10 mouse cellular contexts compared by ENCODE assay signal in the genomic region with DNA sequence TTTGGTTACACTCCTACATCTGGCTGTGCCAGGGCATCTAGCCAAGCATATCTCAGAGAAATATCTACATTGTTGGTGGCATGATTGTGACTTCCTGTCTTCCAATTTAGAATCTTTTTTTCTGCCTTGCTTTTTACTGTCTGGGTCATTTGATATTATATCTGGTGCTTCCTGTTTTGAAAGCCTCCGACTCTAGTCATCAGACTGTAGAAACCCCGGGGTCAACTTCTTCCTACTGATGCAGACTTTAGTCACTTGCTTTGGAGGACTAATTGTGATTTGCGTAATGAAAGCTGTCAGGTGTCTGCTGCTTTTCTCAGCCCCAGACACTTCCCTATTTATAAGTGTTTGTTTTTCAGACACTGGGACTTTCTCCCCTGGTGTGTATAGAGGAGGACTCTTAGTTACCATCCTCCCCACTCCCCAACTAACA.
DNase-seq lines count a peak whose midpoint lies in the region; ATAC-seq and TF ChIP-seq lines count a peak whose summit lies in the region.
"Had no signal": no experiment of that assay in that cellular context is flagged by ENCODE, and none has a peak within 500 bp of the region (broad histone marks: within the 10 kb centered on the region; RNA-seq: fewer than 3 reads in every experiment).

No protein-coding gene starts in this region.

- TF ChIP-seq POLR2A in MEL (IDR thresholded peaks at IDR 0.05; ENCODE audit: control insufficient read depth in 1 of 2, insufficient read depth in 1 of 2, low read depth in 1 of 2, low read length in 2 of 2, poor library complexity in 1 of 2): no peak

- H3K36me3 ChIP-seq in kidney, embryonic 14.5 days (ENCODE audit: control insufficient read depth, insufficient read depth, low read length): no peaks in the 10 kb centered on the region
- H3K36me3 ChIP-seq in kidney, embryonic 15.5 days: no peaks in the 10 kb centered on the region
- H3K36me3 ChIP-seq in MEL (ENCODE audit: control insufficient read depth in 1 of 2, insufficient read depth in 2 of 2, low read length in 2 of 2): no peaks in the 10 kb centered on the region
- no peaks in the 10 kb centered on the region for H3K36me3 ChIP-seq in kidney, postnatal 0 days (ENCODE audit: insufficient read depth, low read length)
- no peaks in the 10 kb centered on the region for H3K36me3 ChIP-seq in forebrain, embryonic 15.5 days
- H3K36me3 ChIP-seq: hindbrain, embryonic 15.5 days had no signal

- no peak overlapping the region for H3K4me3 ChIP-seq in kidney, embryonic 14.5 days (ENCODE audit: low read length)
- no peak overlapping the region for H3K4me3 ChIP-seq in kidney, embryonic 15.5 days (replicated peaks)
- H3K4me3 ChIP-seq in MEL (ENCODE audit: control insufficient read depth in 1 of 2, insufficient read depth in 1 of 2, low read depth in 2 of 2, low read length in 2 of 2): no peak overlapping the region
- no peak overlapping the region for H3K4me3 ChIP-seq in kidney, postnatal 0 days (replicated peaks; ENCODE audit: low read depth, low read length)
- H3K4me3 ChIP-seq in forebrain, embryonic 15.5 days: no peak overlapping the region
- H3K4me3 ChIP-seq: hindbrain, embryonic 15.5 days had no signal

- no peak for TF ChIP-seq CTCF in MEL (IDR thresholded peaks at IDR 0.05 in 2 of 3, conservative IDR thresholded peaks at IDR 0.05 in 1 of 3; ENCODE audit: control insufficient read depth in 1 of 3, insufficient read depth in 1 of 3, low read depth in 2 of 3, low read length in 3 of 3, poor library complexity in 1 of 3, severe bottlenecking in 1 of 3)
- TF ChIP-seq CTCF in kidney, postnatal 0 days (IDR thresholded peaks at IDR 0.05; ENCODE audit: low read depth): no peak

- TF ChIP-seq EP300 in MEL (IDR thresholded peaks at IDR 0.05; ENCODE audit: low read depth in 1 of 2, low read length in 2 of 2): 0 out of 4 replicates have a peak, but pooled peaks of 1 of the 2 experiments have one; percentile 25

- H3K9me3 ChIP-seq in kidney, embryonic 14.5 days (ENCODE audit: control insufficient read depth, low read length): no peaks in the 10 kb centered on the region
- no peaks in the 10 kb centered on the region for H3K9me3 ChIP-seq in kidney, embryonic 15.5 days (replicated peaks)
- H3K9me3 ChIP-seq in MEL (replicated peaks; ENCODE audit: insufficient read depth, low read length): no peaks in the 10 kb centered on the region
- H3K9me3 ChIP-seq in kidney, postnatal 0 days (replicated peaks; ENCODE audit: low read length): no peaks in the 10 kb centered on the region
- H3K9me3 ChIP-seq in forebrain, embryonic 15.5 days: no peaks in the 10 kb centered on the region
- H3K9me3 ChIP-seq: hindbrain, embryonic 15.5 days had no signal

- DNase-seq in MEL (ENCODE audit: low read depth, low spot score): peak; percentile 29
- peak; percentile 66 for DNase-seq in kidney, postnatal 0 days (ENCODE audit: low spot score)
- DNase-seq in thymus, postnatal 14 days: no peak
- no peak for DNase-seq in testis, postnatal 14 days (ENCODE audit: low spot score)

- H3K27me3 ChIP-seq in kidney, embryonic 14.5 days (ENCODE audit: control insufficient read depth, insufficient read depth, low read length): no peaks in the 10 kb centered on the region
- H3K27me3 ChIP-seq in kidney, embryonic 15.5 days: no peaks in the 10 kb centered on the region
- no peaks in the 10 kb centered on the region for H3K27me3 ChIP-seq in MEL (ENCODE audit: control insufficient read depth in 1 of 2, insufficient read depth in 2 of 2, low read length in 2 of 2)
- no peaks in the 10 kb centered on the region for H3K27me3 ChIP-seq in kidney, postnatal 0 days (ENCODE audit: insufficient read depth, low read length)
- H3K27me3 ChIP-seq in forebrain, embryonic 15.5 days: no peaks in the 10 kb centered on the region
- H3K27me3 ChIP-seq: hindbrain, embryonic 15.5 days had no signal

- no peaks in the 10 kb centered on the region for H3K79me2 ChIP-seq in MEL (ENCODE audit: control insufficient read depth, insufficient read depth, low read length, poor library complexity)

- H3K27ac ChIP-seq in kidney, embryonic 14.5 days (ENCODE audit: low read depth, low read length): peak overlapping the region; percentile 7; the same call in 1 of the 2 replicates
- no peak overlapping the region for H3K27ac ChIP-seq in kidney, embryonic 15.5 days
- H3K27ac ChIP-seq in MEL (ENCODE audit: control insufficient read depth, low read depth, low read length): no peak overlapping the region
- no peak overlapping the region for H3K27ac ChIP-seq in kidney, postnatal 0 days
- no peak overlapping the region for H3K27ac ChIP-seq in forebrain, embryonic 15.5 days (replicated peaks)
- H3K27ac ChIP-seq: hindbrain, embryonic 15.5 days had no signal

- H3K4me1 ChIP-seq in kidney, embryonic 14.5 days (ENCODE audit: control insufficient read depth, insufficient read depth, low read length): 0 out of 2 replicates have a peak, but pooled peaks cover 6% of the 10 kb centered on the region
- H3K4me1 ChIP-seq in kidney, embryonic 15.5 days: 0 out of 2 replicates have a peak, but pooled peaks cover 8% of the 10 kb centered on the region
- H3K4me1 ChIP-seq in MEL (ENCODE audit: control insufficient read depth in 1 of 2, insufficient read depth in 2 of 2, low read length in 2 of 2): no peaks in the 10 kb centered on the region
- H3K4me1 ChIP-seq in kidney, postnatal 0 days (replicated peaks; ENCODE audit: insufficient read depth, low read length): peaks cover 7% of the 10 kb centered on the region; the same call in 1 of the 2 replicates
- H3K4me1 ChIP-seq in forebrain, embryonic 15.5 days: no peaks in the 10 kb centered on the region
- H3K4me1 ChIP-seq: hindbrain, embryonic 15.5 days had no signal

- H3K9ac ChIP-seq in kidney, embryonic 14.5 days (ENCODE audit: low read depth, low read length): no peak overlapping the region
- H3K9ac ChIP-seq in kidney, embryonic 15.5 days: no peak overlapping the region
- no peak overlapping the region for H3K9ac ChIP-seq in MEL (ENCODE audit: control insufficient read depth, low read depth, low read length, poor library complexity, severe bottlenecking)
- H3K9ac ChIP-seq in kidney, postnatal 0 days (ENCODE audit: low read depth, low read length): no peak overlapping the region
- no peak overlapping the region for H3K9ac ChIP-seq in forebrain, embryonic 15.5 days (replicated peaks)
- H3K9ac ChIP-seq: hindbrain, embryonic 15.5 days had no signal

- TF ChIP-seq RAD21 in MEL (IDR thresholded peaks at IDR 0.05; ENCODE audit: low read depth, low read length): no peak

- H3K4me2 ChIP-seq in kidney, embryonic 14.5 days (replicated peaks; ENCODE audit: low read depth, low read length): no peak overlapping the region
- no peak overlapping the region for H3K4me2 ChIP-seq in kidney, embryonic 15.5 days
- no peak overlapping the region for H3K4me2 ChIP-seq in kidney, postnatal 0 days (ENCODE audit: low read length)
- no peak overlapping the region for H3K4me2 ChIP-seq in forebrain, embryonic 15.5 days (replicated peaks)
- H3K4me2 ChIP-seq: hindbrain, embryonic 15.5 days; midbrain, embryonic 11.5 days had no signal

- ATAC-seq in kidney, embryonic 14.5 days (ENCODE audit: low FRiP score, low TSS enrichment): 0 out of 2 replicates have a peak, but pooled peaks have one; percentile 11
- no peak for ATAC-seq in kidney, embryonic 15.5 days (replicated peaks; ENCODE audit: low FRiP score)
- no peak for ATAC-seq in kidney, postnatal 0 days (replicated peaks; ENCODE audit: low FRiP score, low read depth)
- ATAC-seq in monocyte, adult 5-6 weeks (replicated peaks; ENCODE audit: insufficient number of reproducible peaks, low FRiP score, low TSS enrichment, poor library complexity, severe bottlenecking): peak; percentile 82
- ATAC-seq in forebrain, embryonic 15.5 days (replicated peaks): no peak

- 24% methylated on average over 3 of the region's 3 CpGs for WGBS in kidney, embryonic 14.5 days
- WGBS in kidney, embryonic 15.5 days: 27% methylated on average over 3 of the region's 3 CpGs
- 25% methylated on average over 3 of the region's 3 CpGs for WGBS in kidney, postnatal 0 days
- 71% methylated on average over 3 of the region's 3 CpGs for WGBS in forebrain, embryonic 15.5 days

TF ChIP-seq in MEL, 35 proteins besides CTCF, POLR2A, EP300 and RAD21:
- TF ChIP-seq ELF1 (IDR thresholded peaks at IDR 0.05; ENCODE audit: low read depth, low read length): no peak
- TF ChIP-seq TBP (IDR thresholded peaks at IDR 0.05; ENCODE audit: low read depth, low read length): no peak
- TF ChIP-seq POLR2AphosphoS5 (IDR thresholded peaks at IDR 0.05; ENCODE audit: borderline replicate concordance, low read depth, low read length): no peak
- no peak for TF ChIP-seq USF2 (IDR thresholded peaks at IDR 0.05; ENCODE audit: borderline replicate concordance in 1 of 2, insufficient read depth in 1 of 2, low read depth in 1 of 2, low read length in 2 of 2)
- TF ChIP-seq ZKSCAN1 (IDR thresholded peaks at IDR 0.05; ENCODE audit: low read depth, low read length): no peak
- TF ChIP-seq MYC (IDR thresholded peaks at IDR 0.05; ENCODE audit: low read depth, low read length): no peak
- TF ChIP-seq MAFK (IDR thresholded peaks at IDR 0.05; ENCODE audit: borderline replicate concordance, low read depth, low read length): no peak
- no peak for TF ChIP-seq USF1 (IDR thresholded peaks at IDR 0.05; ENCODE audit: low read depth, low read length)
- TF ChIP-seq E2F4 (IDR thresholded peaks at IDR 0.05; ENCODE audit: borderline replicate concordance, low read depth, low read length): no peak

Comparison
In these comparisons a context has a peak if more than half of its experiments do, and no peak if none do; other contexts are left out.
1. ATAC-seq: peak in kidney, embryonic 14.5 days (single experiment) and monocyte, adult 5-6 weeks (single experiment); none in kidney, embryonic 15.5 days (single experiment), kidney, postnatal 0 days (single experiment) and forebrain, embryonic 15.5 days (single experiment).
2. DNase-seq: peak in MEL (single experiment) and kidney, postnatal 0 days (single experiment); none in thymus, postnatal 14 days (single experiment) and testis, postnatal 14 days (single experiment).